Mouse (Mus musculus): ENCODE results near the gene Myom1.

Myom1 gene

GRCm38 (mm10) chr17:71102571-71103551 lies 100.4 kb downstream of the Myom1 start:
- no peak for DNase-seq (ENCODE audit: low spot score in 2 of 2)

- no peak for DNase-seq (ENCODE audit: low spot score in 2 of 2)
Observed at GRCm38 (mm10) chr17:71105297-71105696, 102.9 kb downstream of the Myom1 start.

GRCm38 (mm10) chr17:71106250-71106649 lies 103.8 kb downstream of the Myom1 start:
- DNase-seq (ENCODE audit: low spot score in 2 of 2): no peak

- no peak for DNase-seq (ENCODE audit: low spot score in 2 of 2)
Observed at GRCm38 (mm10) chr17:71110753-71111265, 108.4 kb downstream of the Myom1 start.

GRCm38 (mm10) chr17:71112689-71113088 lies 110.3 kb downstream of the Myom1 start:
- DNase-seq (ENCODE audit: low spot score in 2 of 2): no peak

- no peak for DNase-seq (ENCODE audit: low spot score in 2 of 2)
Observed at GRCm38 (mm10) chr17:71114282-71114681, 111.8 kb downstream of the Myom1 start.

GRCm38 (mm10) chr17:71117956-71118355 lies 115.5 kb downstream of the Myom1 start:
- DNase-seq (ENCODE audit: low spot score in 2 of 2): no peak

- DNase-seq (ENCODE audit: low spot score in 2 of 2): no peak
Observed at GRCm38 (mm10) chr17:71118607-71119006, 116.2 kb downstream of the Myom1 start.

- DNase-seq (ENCODE audit: low spot score in 2 of 2): no peak
Observed at GRCm38 (mm10) chr17:71120626-71121025, 118.2 kb downstream of the Myom1 start.

- DNase-seq (ENCODE audit: low spot score in 2 of 2): no peak
Observed at GRCm38 (mm10) chr17:71124061-71124670, 121.7 kb downstream of the Myom1 start.

GRCm38 (mm10) chr17:71124674-71125073 lies 122.2 kb downstream of the Myom1 start:
- no peak for DNase-seq (ENCODE audit: low spot score in 2 of 2)

- DNase-seq (ENCODE audit: low spot score in 2 of 2): no peak
Observed at GRCm38 (mm10) chr17:71125519-71125918, 123.1 kb downstream of the Myom1 start.

GRCm38 (mm10) chr17:71126001-71126400 lies 123.6 kb downstream of the Myom1 start:
- DNase-seq (ENCODE audit: low spot score in 2 of 2): no peak

- DNase-seq (ENCODE audit: low spot score in 2 of 2): no peak
Observed at GRCm38 (mm10) chr17:71127464-71128110, 125.2 kb downstream of the Myom1 start.

GRCm38 (mm10) chr17:71129489-71130261 lies 127.2 kb downstream of the Myom1 start:
- no peak for DNase-seq (ENCODE audit: low spot score in 2 of 2)

- no peak for DNase-seq (ENCODE audit: low spot score in 2 of 2)
Observed at GRCm38 (mm10) chr17:71132221-71132620, 129.8 kb downstream of the Myom1 start.

- DNase-seq (ENCODE audit: low spot score in 2 of 2): no peak
Observed at GRCm38 (mm10) chr17:71132856-71133439, 130.5 kb downstream of the Myom1 start.

GRCm38 (mm10) chr17:71134441-71134955 lies 132.1 kb downstream of the Myom1 start:
- no peak for DNase-seq (ENCODE audit: low spot score in 2 of 2)

- DNase-seq (ENCODE audit: low spot score in 2 of 2): no peak
Observed at GRCm38 (mm10) chr17:71135108-71135507, 132.7 kb downstream of the Myom1 start.

GRCm38 (mm10) chr17:71135866-71136265 lies 133.4 kb downstream of the Myom1 start:
- DNase-seq (ENCODE audit: low spot score in 2 of 2): no peak
